Mouse (Mus musculus): ENCODE results near the gene Glt1d1. TPM values are rescaled to one million over a fixed set of nuclear protein-coding genes. Genes with fewer than 3 reads are reported as not detected.

The Glt1d1 gene
- polyA plus RNA-seq, 1 experiment from 2014 or later, result 1.1 TPM

GRCm38 (mm10) chr5:127618834-127619233 is 13.2 kb upstream of the Glt1d1 start:
- Histone ChIP-seq H3K36me3 (ENCODE audit: control insufficient read depth, insufficient read depth, low read length) (no peaks in the 10 kb centered on the region), H3K9me3 (ENCODE audit: control insufficient read depth, low read length) (no peaks in the 10 kb centered on the region), H3K9ac (replicated peaks; ENCODE audit: low read length) (no peak overlapping the region), H3K27me3 (ENCODE audit: control insufficient read depth, insufficient read depth, low read length) (no peaks in the 10 kb centered on the region), H3K4me1 (ENCODE audit: control insufficient read depth, insufficient read depth, low read length) (peaks cover 17% of the 10 kb centered on the region), H3K4me2 (ENCODE audit: low read length) (no peak overlapping the region), H3K4me3 (replicated peaks; ENCODE audit: low read depth, low read length) (no peak overlapping the region), H3K27ac (replicated peaks; ENCODE audit: low read depth, low read length) (no peak overlapping the region)
- DNase-seq (no peak), ATAC-seq (ENCODE audit: low FRiP score, low TSS enrichment) (no peak)
- 79% methylated on average over 3 of the region's 3 CpGs for WGBS

GRCm38 (mm10) chr5:127620371-127620770 is 11.7 kb upstream of the Glt1d1 start:
- H3K9me3 ChIP-seq (ENCODE audit: control insufficient read depth, low read length), result no peaks in the 10 kb centered on the region
- DNase-seq (no peak), ATAC-seq (ENCODE audit: low FRiP score, low TSS enrichment) (no peak)
- no peaks in the 10 kb centered on the region for H3K27me3 ChIP-seq (ENCODE audit: control insufficient read depth, insufficient read depth, low read length)
- H3K9ac ChIP-seq (replicated peaks; ENCODE audit: low read length), result no peak overlapping the region
- peaks cover 9% of the 10 kb centered on the region for H3K4me1 ChIP-seq (ENCODE audit: control insufficient read depth, insufficient read depth, low read length)
- no peaks in the 10 kb centered on the region for H3K36me3 ChIP-seq (ENCODE audit: control insufficient read depth, insufficient read depth, low read length)
- no peak overlapping the region for H3K27ac ChIP-seq (replicated peaks; ENCODE audit: low read depth, low read length)
- 84% methylated on average over 8 of the region's 8 CpGs for WGBS
- no peak overlapping the region for H3K4me3 ChIP-seq (replicated peaks; ENCODE audit: low read depth, low read length)
- no peak overlapping the region for H3K4me2 ChIP-seq (ENCODE audit: low read length)

GRCm38 (mm10) chr5:127621108-127621507 is 11.0 kb upstream of the Glt1d1 start:
- Histone ChIP-seq H3K4me2 (ENCODE audit: low read length) (no peak overlapping the region), H3K27ac (replicated peaks; ENCODE audit: low read depth, low read length) (no peak overlapping the region), H3K27me3 (ENCODE audit: control insufficient read depth, insufficient read depth, low read length) (no peaks in the 10 kb centered on the region), H3K36me3 (ENCODE audit: control insufficient read depth, insufficient read depth, low read length) (no peaks in the 10 kb centered on the region), H3K9ac (replicated peaks; ENCODE audit: low read length) (no peak overlapping the region), H3K9me3 (ENCODE audit: control insufficient read depth, low read length) (no peaks in the 10 kb centered on the region), H3K4me1 (ENCODE audit: control insufficient read depth, insufficient read depth, low read length) (peaks cover 2% of the 10 kb centered on the region), H3K4me3 (replicated peaks; ENCODE audit: low read depth, low read length) (no peak overlapping the region)
- WGBS, result 79% methylated on average over 10 of the region's 10 CpGs
- DNase-seq, result no peak
- no peak for ATAC-seq (ENCODE audit: low FRiP score, low TSS enrichment)

GRCm38 (mm10) chr5:127624427-127625213 is 7.4 kb upstream of the Glt1d1 start:
- H3K27ac ChIP-seq (replicated peaks; ENCODE audit: low read depth, low read length), result no peak overlapping the region
- no peak overlapping the region for H3K4me2 ChIP-seq (ENCODE audit: low read length)
- H3K36me3 ChIP-seq (ENCODE audit: control insufficient read depth, insufficient read depth, low read length), result no peaks in the 10 kb centered on the region
- H3K4me1 ChIP-seq (ENCODE audit: control insufficient read depth, insufficient read depth, low read length), result no peaks in the 10 kb centered on the region
- WGBS, result 88% methylated on average over 10 of the region's 10 CpGs
- no peak for DNase-seq
- no peak overlapping the region for H3K4me3 ChIP-seq (replicated peaks; ENCODE audit: low read depth, low read length)
- no peaks in the 10 kb centered on the region for H3K27me3 ChIP-seq (ENCODE audit: control insufficient read depth, insufficient read depth, low read length)
- ATAC-seq (ENCODE audit: low FRiP score, low TSS enrichment), result no peak
- H3K9me3 ChIP-seq (ENCODE audit: control insufficient read depth, low read length), result no peaks in the 10 kb centered on the region
- H3K9ac ChIP-seq (replicated peaks; ENCODE audit: low read length), result no peak overlapping the region

GRCm38 (mm10) chr5:127627242-127627641 is 4.8 kb upstream of the Glt1d1 start:
- no peak for ATAC-seq (ENCODE audit: low FRiP score, low TSS enrichment)

GRCm38 (mm10) chr5:127631671-127632070 is 391 bp upstream of the Glt1d1 start:
- peak overlapping the region; percentile 66; the same call in 1 of the 2 replicates for H3K27ac ChIP-seq (replicated peaks; ENCODE audit: low read depth, low read length)
- DNase-seq (peak; percentile 23), ATAC-seq (ENCODE audit: low FRiP score, low TSS enrichment) (peak; percentile 37; the same call in 1 of the 2 replicates)
- no peaks in the 10 kb centered on the region for H3K36me3 ChIP-seq (ENCODE audit: control insufficient read depth, insufficient read depth, low read length)
- H3K9me3 ChIP-seq (ENCODE audit: control insufficient read depth, low read length), result no peaks in the 10 kb centered on the region
- no peaks in the 10 kb centered on the region for H3K27me3 ChIP-seq (ENCODE audit: control insufficient read depth, insufficient read depth, low read length)
- peak overlapping the region; percentile 97 for H3K4me2 ChIP-seq (ENCODE audit: low read length)
- WGBS, result 17% methylated on average over 5 of the region's 5 CpGs
- no peaks in the 10 kb centered on the region for H3K4me1 ChIP-seq (ENCODE audit: control insufficient read depth, insufficient read depth, low read length)
- peak overlapping the region; percentile 92 for H3K9ac ChIP-seq (replicated peaks; ENCODE audit: low read length)
- peak overlapping the region; percentile 59 for H3K4me3 ChIP-seq (replicated peaks; ENCODE audit: low read depth, low read length)

More at GRCm38 (mm10) chr5:127627242-127627641, 4.8 kb upstream of the Glt1d1 start:
- no peaks in the 10 kb centered on the region for H3K9me3 ChIP-seq (ENCODE audit: control insufficient read depth, low read length)
- H3K27ac ChIP-seq (replicated peaks; ENCODE audit: low read depth, low read length), result no peak overlapping the region
- no peaks in the 10 kb centered on the region for H3K36me3 ChIP-seq (ENCODE audit: control insufficient read depth, insufficient read depth, low read length)
- H3K4me3 ChIP-seq (replicated peaks; ENCODE audit: low read depth, low read length), result no peak overlapping the region
- H3K4me2 ChIP-seq (ENCODE audit: low read length), result no peak overlapping the region
- 93% methylated on average over 12 of the region's 12 CpGs for WGBS
- no peaks in the 10 kb centered on the region for H3K4me1 ChIP-seq (ENCODE audit: control insufficient read depth, insufficient read depth, low read length)
- H3K9ac ChIP-seq (replicated peaks; ENCODE audit: low read length), result no peak overlapping the region
- no peaks in the 10 kb centered on the region for H3K27me3 ChIP-seq (ENCODE audit: control insufficient read depth, insufficient read depth, low read length)
- DNase-seq, result no peak

GRCm38 (mm10) chr5:127633188-127633587 is 1.1 kb downstream of the Glt1d1 start:
- Histone ChIP-seq H3K27ac (replicated peaks; ENCODE audit: low read depth, low read length) (no peak overlapping the region), H3K27me3 (ENCODE audit: control insufficient read depth, insufficient read depth, low read length) (no peaks in the 10 kb centered on the region), H3K4me1 (ENCODE audit: control insufficient read depth, insufficient read depth, low read length) (no peaks in the 10 kb centered on the region), H3K4me3 (replicated peaks; ENCODE audit: low read depth, low read length) (peak overlapping the region; percentile 59; the same call in 1 of the 2 replicates), H3K9me3 (ENCODE audit: control insufficient read depth, low read length) (no peaks in the 10 kb centered on the region), H3K9ac (replicated peaks; ENCODE audit: low read length) (no peak overlapping the region), H3K36me3 (ENCODE audit: control insufficient read depth, insufficient read depth, low read length) (no peaks in the 10 kb centered on the region), H3K4me2 (ENCODE audit: low read length) (peak overlapping the region; percentile 97)
- no peak for DNase-seq
- no peak for ATAC-seq (ENCODE audit: low FRiP score, low TSS enrichment)
- 38% methylated on average over 4 of the region's 4 CpGs for WGBS

GRCm38 (mm10) chr5:127633666-127634065 is 1.6 kb downstream of the Glt1d1 start:
- H3K9ac ChIP-seq (replicated peaks; ENCODE audit: low read length), result no peak overlapping the region
- DNase-seq (no peak), ATAC-seq (ENCODE audit: low FRiP score, low TSS enrichment) (no peak)
- H3K27ac ChIP-seq (replicated peaks; ENCODE audit: low read depth, low read length), result no peak overlapping the region
- 92% methylated on average over 7 of the region's 7 CpGs for WGBS
- H3K4me2 ChIP-seq (ENCODE audit: low read length), result no peak overlapping the region
- H3K36me3 ChIP-seq (ENCODE audit: control insufficient read depth, insufficient read depth, low read length), result no peaks in the 10 kb centered on the region
- H3K4me3 ChIP-seq (replicated peaks; ENCODE audit: low read depth, low read length), result no peak overlapping the region
- no peaks in the 10 kb centered on the region for H3K4me1 ChIP-seq (ENCODE audit: control insufficient read depth, insufficient read depth, low read length)
- H3K27me3 ChIP-seq (ENCODE audit: control insufficient read depth, insufficient read depth, low read length), result no peaks in the 10 kb centered on the region
- no peaks in the 10 kb centered on the region for H3K9me3 ChIP-seq (ENCODE audit: control insufficient read depth, low read length)

- ATAC-seq (ENCODE audit: low FRiP score, low TSS enrichment) (no peak), DNase-seq (no peak)
- Histone ChIP-seq H3K36me3 (ENCODE audit: control insufficient read depth, insufficient read depth, low read length) (no peaks in the 10 kb centered on the region), H3K4me3 (replicated peaks; ENCODE audit: low read depth, low read length) (no peak overlapping the region), H3K27me3 (ENCODE audit: control insufficient read depth, insufficient read depth, low read length) (no peaks in the 10 kb centered on the region), H3K9ac (replicated peaks; ENCODE audit: low read length) (no peak overlapping the region), H3K4me1 (ENCODE audit: control insufficient read depth, insufficient read depth, low read length) (no peaks in the 10 kb centered on the region), H3K27ac (replicated peaks; ENCODE audit: low read depth, low read length) (no peak overlapping the region), H3K4me2 (ENCODE audit: low read length) (no peak overlapping the region), H3K9me3 (ENCODE audit: control insufficient read depth, low read length) (no peaks in the 10 kb centered on the region)
- WGBS, result 73% methylated on average over 4 of the region's 4 CpGs
These were observed 5.6 kb downstream of the Glt1d1 start for GRCm38 (mm10) chr5:127637622-127638021.

Measured in midbrain, embryonic 14.5 days (tissue).